Mouse (Mus musculus) CH12.LX (cell line): ENCODE data around the gene Nxnl2. TPM values are rescaled to one million over a fixed set of nuclear protein-coding genes. Genes with fewer than 3 reads are reported as not detected.
A peak's percentile ranks its signal among the peaks of the same experiment; 100 is the strongest.

ENCODE experiments used
- DNase-seq: peaks from one replicate; pipeline ENCODE4 v3.0.0-alpha.2; 2013; ENCODE audit errors: extremely low read depth
- H3K27ac ChIP-seq: 2 replicates; pipeline ENCODE4 v1.5.1; 2012; ENCODE audit warnings: low read depth, mild to moderate bottlenecking, control low read depth, moderate library complexity; ENCODE audit not compliant: insufficient read depth
- H3K27me3 ChIP-seq: replicated peaks from 2 replicates; pipeline ENCODE3; 2012; ENCODE audit warnings: inconsistent platforms
- H3K36me3 ChIP-seq, 2 experiments: replicated peaks in 1 of 2; 2 replicates each; pipeline versions ENCODE3 to v1.6.1; 2012; ENCODE audit warnings: inconsistent platforms in 1 of 2, low read length in 1 of 2, mild to moderate bottlenecking in 1 of 2, mixed read lengths in 1 of 2, moderate library complexity in 1 of 2; ENCODE audit not compliant: control insufficient read depth in 1 of 2, insufficient read depth in 1 of 2
- H3K4me1 ChIP-seq, 2 experiments: 2 replicates each; pipeline ENCODE4 v1.6.1; 2012; ENCODE audit warnings: inconsistent platforms in 1 of 2, moderate library complexity in 1 of 2; ENCODE audit not compliant: insufficient read depth in 2 of 2, control insufficient read depth in 1 of 2
- H3K4me2 ChIP-seq: 2 replicates; pipeline ENCODE4 v1.6.1; 2012; ENCODE audit warnings: low read depth, mild to moderate bottlenecking, control low read depth; ENCODE audit not compliant: poor library complexity, insufficient read depth, severe bottlenecking
- H3K4me3 ChIP-seq, 3 experiments: fragments of 150-350 bp in 1 of 3; sonication (generic) in 1 of 3; replicated peaks in 1 of 3; 2 replicates each; pipeline versions ENCODE3 to v1.5.1; 2011 to 2012; ENCODE audit warnings: low read depth in 2 of 3, low read length in 2 of 3, mild to moderate bottlenecking in 2 of 3, moderate library complexity in 2 of 3, control low read depth in 1 of 3, improper control_type of control experiment in 1 of 3, inconsistent platforms in 1 of 3, mixed read lengths in 1 of 3; ENCODE audit not compliant: poor library complexity in 1 of 3
- H3K79me2 ChIP-seq: replicated peaks from 2 replicates; pipeline ENCODE4 v1.6.1; 2012; ENCODE audit warnings: mild to moderate bottlenecking, moderate library complexity; ENCODE audit not compliant: control insufficient read depth, poor library complexity, insufficient read depth, severe bottlenecking; ENCODE audit errors: extremely low read depth
- H3K9ac ChIP-seq: 2 replicates; pipeline ENCODE4 v1.6.1; 2012; ENCODE audit warnings: low read depth, mild to moderate bottlenecking, control low read depth, moderate library complexity; ENCODE audit not compliant: insufficient read depth
- H3K9me3 ChIP-seq: replicated peaks from 2 replicates; pipeline ENCODE3; 2012; ENCODE audit warnings: low read length, inconsistent platforms, mixed read lengths
- BHLHE40 ChIP-seq: IDR thresholded peaks from 2 replicates; pipeline ENCODE4 v1.6.1; 2011; ENCODE audit warnings: mild to moderate bottlenecking, low read depth, low read length, improper control_type of control experiment
- CTCF ChIP-seq, 2 experiments: IDR thresholded peaks in 1 of 2; conservative IDR thresholded peaks in 1 of 2; 2 replicates each; pipeline ENCODE4 v1.5.1; 2011 to 2012; ENCODE audit warnings: low read depth in 2 of 2, low read length in 2 of 2, improper control_type of control experiment in 1 of 2, inconsistent platforms in 1 of 2, mild to moderate bottlenecking in 1 of 2, moderate library complexity in 1 of 2
- ELF1 ChIP-seq: IDR thresholded peaks from 2 replicates; pipeline ENCODE4 v1.6.1; 2014; ENCODE audit warnings: low read depth, mild to moderate bottlenecking, inconsistent platforms, low read length, improper control_type of control experiment
- ETS1 ChIP-seq: conservative IDR thresholded peaks from 2 replicates; pipeline ENCODE4 v1.6.1; 2012; ENCODE audit warnings: low read depth, mild to moderate bottlenecking, inconsistent platforms, low read length, improper control_type of control experiment, moderate library complexity
- GABPA ChIP-seq: IDR thresholded peaks from 2 replicates; pipeline ENCODE4 v1.6.1; 2012; ENCODE audit warnings: low read depth, low read length, improper control_type of control experiment, inconsistent platforms; ENCODE audit not compliant: insufficient replicate concordance
- HCFC1 ChIP-seq: IDR thresholded peaks from 2 replicates; pipeline ENCODE4 v1.6.1; 2012; ENCODE audit warnings: low read depth, mild to moderate bottlenecking, inconsistent platforms, low read length, improper control_type of control experiment
- MAFK ChIP-seq: IDR thresholded peaks from 2 replicates; pipeline ENCODE4 v1.6.1; 2011; ENCODE audit warnings: low read length, improper control_type of control experiment; ENCODE audit not compliant: insufficient replicate concordance
- MAZ ChIP-seq: IDR thresholded peaks from 2 replicates; pipeline ENCODE4 v1.6.1; 2012; ENCODE audit warnings: low read depth, mild to moderate bottlenecking, inconsistent platforms, low read length, improper control_type of control experiment, moderate library complexity
- NRF1 ChIP-seq: IDR thresholded peaks from 2 replicates; pipeline ENCODE4 v1.6.1; 2014; ENCODE audit warnings: low read depth, mild to moderate bottlenecking, inconsistent platforms, low read length, improper control_type of control experiment, moderate library complexity
- PAX5 ChIP-seq: IDR thresholded peaks from 2 replicates; pipeline ENCODE4 v1.6.1; 2012; ENCODE audit warnings: low read length, inconsistent platforms, mixed read lengths
- RCOR1 ChIP-seq: conservative IDR thresholded peaks from 2 replicates; pipeline ENCODE4 v1.6.1; 2012; ENCODE audit warnings: low read depth, mild to moderate bottlenecking, inconsistent platforms, low read length, improper control_type of control experiment
- SMC3 ChIP-seq: IDR thresholded peaks from 2 replicates; pipeline ENCODE4 v1.6.1; 2011; ENCODE audit warnings: low read depth, low read length, improper control_type of control experiment
- ZC3H11A ChIP-seq: IDR thresholded peaks from 2 replicates; pipeline ENCODE4 v1.6.1; 2012; ENCODE audit warnings: low read depth, mild to moderate bottlenecking, inconsistent platforms, low read length, improper control_type of control experiment
- ZKSCAN1 ChIP-seq: IDR thresholded peaks from 2 replicates; pipeline ENCODE4 v1.6.1; 2012; ENCODE audit warnings: low read depth, inconsistent platforms, low read length, improper control_type of control experiment, borderline replicate concordance
- ZMIZ1 ChIP-seq: IDR thresholded peaks from 2 replicates; pipeline ENCODE4 v1.6.1; 2012; ENCODE audit warnings: low read depth, mild to moderate bottlenecking, inconsistent platforms, low read length, improper control_type of control experiment
- dilution Hi-C: fragments of 300-500 bp; cut with MboI; formaldehyde crosslinking; loops from 2 replicates; pipeline ENCODE4 v1.14.3; 2020; ENCODE audit warnings: low sequenced_read_pairs; ENCODE audit not compliant: extremely low pct_unique_long_range_greater_than_20kb, extremely low pct_ligation_motif_present
- in situ Hi-C: fragments of 300-500 bp; cut with MboI; formaldehyde crosslinking; loops from 3 replicates; pipeline ENCODE4 v1.14.3; 2019; ENCODE audit warnings: low sequenced_read_pairs, low pct_ligation_motif_present, low pct_unique_long_range_greater_than_20kb, mixed read lengths
- polyA plus RNA-seq: library from polyadenylated mRNA; unstranded; fragments of >175 nt; gene quantifications from 2 replicates; pipeline ENCODE4 v1.2.1, GENCODE M21; 2012; ENCODE audit warnings: low read depth; ENCODE audit not compliant: insufficient read length
- total RNA-seq, 2 experiments: library from RNA; depleted of rRNA; stranded (reverse); fragments of 300-350 nt in 1 of 2; fragments of >200 nt in 1 of 2; gene quantifications; 2 replicates each; pipeline ENCODE4 v1.2.3; 2012 to 2014

Nxnl2 gene
- total and polyA plus RNA-seq, 3 experiments: 0.21 TPM; not detected in 2

DNA sequence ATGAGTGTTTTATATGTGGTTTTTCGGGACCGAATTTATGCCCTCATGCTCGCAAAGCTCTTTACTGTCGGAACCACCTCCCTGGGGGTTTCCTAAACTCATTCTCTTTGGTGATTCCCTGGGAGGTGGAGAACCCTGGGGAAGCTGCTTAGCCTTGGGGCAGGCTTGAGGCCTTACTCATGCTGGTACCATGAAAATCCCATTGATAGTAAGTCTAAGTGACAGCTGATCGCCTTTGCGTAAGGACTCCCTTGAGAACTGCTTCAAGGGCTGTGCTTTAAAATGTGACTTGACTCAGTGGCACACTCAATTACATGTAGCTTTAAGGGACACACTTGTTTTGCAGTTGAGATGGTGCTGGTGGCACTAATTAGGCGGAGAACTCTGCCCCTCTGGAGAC lies 1.8 kb downstream of the Nxnl2 start:
- Histone ChIP-seq H3K27me3 (peaks cover 15% of the 10 kb centered on the region), H3K9me3 (peaks cover 5% of the 10 kb centered on the region), H3K9ac (no peak overlapping the region), H3K36me3 (no peaks in the 10 kb centered on the region), H3K4me3 (no peak overlapping the region), H3K4me2 (no peak overlapping the region), H3K79me2 (no peaks in the 10 kb centered on the region)
- dilution Hi-C loops: no loop called here
- no peak for DNase-seq
- in situ Hi-C loops: loop anchor here (10.0 kb wide), 1 partner anchor 148 kb away; no protein-coding TSS in a partner anchor
- TF ChIP-seq PAX5: no peak
- no peak for TF ChIP-seq ZMIZ1
- TF ChIP-seq MAZ: no peak
- no peak for TF ChIP-seq RCOR1
- no peak for TF ChIP-seq HCFC1
- no peak for TF ChIP-seq MAFK
- TF ChIP-seq ETS1: no peak
- TF ChIP-seq ZKSCAN1: no peak
- no peak for TF ChIP-seq ELF1
- no peak for TF ChIP-seq BHLHE40
- TF ChIP-seq SMC3: no peak
- TF ChIP-seq GABPA: no peak
- TF ChIP-seq, all 38 proteins: peak for 0
- peaks cover 4 to 7% of the 10 kb centered on the region in 2 experiments; a peak in 2 of 4 replicates for H3K4me1 ChIP-seq
- no peak overlapping the region for H3K27ac ChIP-seq

DNA sequence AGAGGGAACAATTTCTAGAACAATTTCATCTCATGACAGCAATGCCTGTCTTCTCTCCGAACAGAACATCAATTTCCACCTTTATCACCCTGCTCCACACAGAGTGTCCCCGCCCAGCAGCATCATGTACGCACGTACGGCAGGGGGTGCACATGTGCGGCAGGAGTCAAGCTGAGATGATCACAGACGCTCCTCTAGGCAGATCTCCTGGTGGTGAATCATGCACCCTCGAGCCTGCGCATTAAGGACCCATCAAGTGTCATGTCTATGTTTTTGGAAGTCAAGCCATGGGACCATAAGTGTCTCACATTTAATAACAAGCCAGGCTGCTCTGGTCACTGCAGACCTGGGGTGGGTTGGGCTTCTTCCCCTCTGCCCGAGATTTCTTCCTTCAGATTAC lies 8.1 kb downstream of the Nxnl2 start:
- in situ Hi-C loops (loop anchor here (10.0 to 25.0 kb wide), 2 partner anchors 154 to 433 kb away; no protein-coding TSS in a partner anchor), dilution Hi-C loops (no loop called here)
- Histone ChIP-seq H3K9ac (no peak overlapping the region), H3K79me2 (no peaks in the 10 kb centered on the region), H3K4me1 (0 out of 4 replicates have a peak, but pooled peaks cover 0 to 2% of the 10 kb centered on the region in 2 experiments), H3K27me3 (no peaks in the 10 kb centered on the region), H3K9me3 (no peaks in the 10 kb centered on the region), H3K27ac (no peak overlapping the region), H3K4me3 (no peak overlapping the region), H3K4me2 (no peak overlapping the region), H3K36me3 (no peaks in the 10 kb centered on the region)
- no peak for DNase-seq
- TF ChIP-seq CTCF (conservative IDR thresholded peaks at IDR 0.05 in 1 of 2, IDR thresholded peaks at IDR 0.05 in 1 of 2; ENCODE audit: low read depth in 2 of 2, low read length in 2 of 2): peak in 1 of 2 experiments; percentile 40; a peak in 2 of 4 replicates
- peak; percentile 39 for TF ChIP-seq SMC3
- TF ChIP-seq ZC3H11A: no peak
- peak; percentile 39; the same call in 1 of the 2 replicates for TF ChIP-seq NRF1
